Mouse (Mus musculus) induced T-regulatory cell, adult 2 months (primary cell): ENCODE measurements around the gene Cd163l1.

Experiments used
- DNase-seq: peaks from one replicate; pipeline ENCODE4 v3.0.0-alpha.2; 2012; ENCODE audit warnings: low read depth

Gene Cd163l1

DNA sequence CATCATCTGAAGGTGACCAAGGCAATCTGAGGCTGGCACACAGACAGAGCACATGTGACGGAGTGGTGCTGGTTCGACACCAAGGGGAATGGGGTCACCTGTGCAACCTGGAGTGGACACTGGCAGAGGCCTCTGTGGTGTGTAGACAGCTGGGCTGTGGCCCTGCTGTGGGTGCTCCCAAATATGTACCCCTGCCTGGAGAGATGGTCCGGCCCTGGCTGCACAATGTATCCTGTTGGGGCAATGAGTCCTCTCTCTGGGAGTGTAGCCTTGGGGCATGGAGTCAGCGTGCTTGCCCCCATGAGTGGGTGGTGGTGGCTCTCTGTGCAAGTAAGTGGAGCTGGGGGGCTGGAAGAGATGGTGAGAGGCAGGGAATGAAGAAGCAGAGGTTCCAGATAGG is 2.3 kb downstream of the Cd163l1 start:
- no peak for DNase-seq

DNA sequence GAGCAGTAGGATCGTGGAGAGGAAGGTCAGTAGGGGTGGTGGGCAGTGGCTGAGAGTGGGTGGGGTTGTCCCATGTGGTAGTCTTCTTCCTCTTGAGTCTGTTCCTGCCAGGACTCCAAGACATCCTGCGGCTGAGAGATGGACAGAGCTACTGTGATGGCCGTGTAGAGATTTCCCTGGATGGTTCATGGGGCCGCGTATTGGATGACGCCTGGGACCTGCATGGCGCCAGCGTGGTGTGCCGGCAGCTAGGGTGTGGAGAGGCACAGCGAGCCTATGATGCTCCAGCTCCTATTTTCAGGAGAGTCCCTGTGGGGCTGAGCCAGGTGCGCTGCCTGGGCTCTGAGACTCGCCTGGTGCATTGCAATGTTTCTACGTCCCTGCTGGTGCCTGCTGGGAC is 6.1 kb downstream of the Cd163l1 start:
- no peak for DNase-seq

DNA sequence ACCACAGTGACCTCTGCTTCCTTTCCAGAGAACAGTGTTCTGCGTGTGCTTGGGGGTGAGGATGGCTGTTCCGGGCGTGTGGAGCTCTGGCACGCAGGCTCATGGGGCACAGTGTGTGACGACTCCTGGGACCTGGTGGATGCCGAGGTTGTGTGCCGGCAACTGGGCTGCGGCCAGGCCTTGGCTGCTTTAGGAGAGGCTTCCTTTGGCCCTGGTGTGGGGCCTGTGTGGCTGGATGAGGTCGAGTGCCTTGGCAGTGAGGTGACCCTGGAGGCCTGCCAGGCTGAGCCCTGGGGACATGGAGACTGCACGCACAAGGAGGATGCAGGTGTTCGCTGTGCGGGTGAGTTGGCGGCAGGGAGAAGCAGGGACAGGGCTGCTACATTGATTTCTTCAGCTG is 10.4 kb downstream of the Cd163l1 start:
- no peak for DNase-seq

- DNase-seq, result no peak
These were observed 13.0 kb downstream of the Cd163l1 start for GRCm38 (mm10) chr7:140231026-140231425.

DNA sequence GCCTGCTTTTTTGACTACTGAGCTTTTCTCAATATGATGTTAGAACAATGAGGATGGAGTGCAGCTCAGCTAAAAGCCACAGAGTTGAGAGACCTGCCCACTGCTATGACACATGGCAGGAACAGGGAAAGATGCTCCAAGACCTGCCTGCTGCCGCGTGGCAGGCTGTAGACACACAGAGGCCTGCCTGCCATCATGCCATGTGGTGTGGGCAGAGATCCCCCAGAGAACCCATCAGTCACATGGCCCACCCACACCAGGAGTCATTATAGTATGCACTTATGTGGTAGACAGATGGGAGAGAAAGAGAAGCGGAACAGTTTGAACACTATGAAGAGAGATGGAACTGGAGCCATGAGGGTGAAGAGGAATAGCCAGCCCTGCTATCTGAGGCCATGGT is 15.6 kb downstream of the Cd163l1 start:
- DNase-seq, result no peak

GRCm38 (mm10) chr7:140247216-140247615 is 29.1 kb downstream of the Cd163l1 start, which contains the start of gene 5830411N06Rik:
Gene 5830411N06Rik (plus strand): TSS chr7:140247284.
- no peak for DNase-seq

GRCm38 (mm10) chr7:140253780-140254299 is 35.8 kb downstream of the Cd163l1 start:
- DNase-seq, result no peak
